Mouse (Mus musculus): ENCODE data around the gene Itpka.

Itpka gene

DNA sequence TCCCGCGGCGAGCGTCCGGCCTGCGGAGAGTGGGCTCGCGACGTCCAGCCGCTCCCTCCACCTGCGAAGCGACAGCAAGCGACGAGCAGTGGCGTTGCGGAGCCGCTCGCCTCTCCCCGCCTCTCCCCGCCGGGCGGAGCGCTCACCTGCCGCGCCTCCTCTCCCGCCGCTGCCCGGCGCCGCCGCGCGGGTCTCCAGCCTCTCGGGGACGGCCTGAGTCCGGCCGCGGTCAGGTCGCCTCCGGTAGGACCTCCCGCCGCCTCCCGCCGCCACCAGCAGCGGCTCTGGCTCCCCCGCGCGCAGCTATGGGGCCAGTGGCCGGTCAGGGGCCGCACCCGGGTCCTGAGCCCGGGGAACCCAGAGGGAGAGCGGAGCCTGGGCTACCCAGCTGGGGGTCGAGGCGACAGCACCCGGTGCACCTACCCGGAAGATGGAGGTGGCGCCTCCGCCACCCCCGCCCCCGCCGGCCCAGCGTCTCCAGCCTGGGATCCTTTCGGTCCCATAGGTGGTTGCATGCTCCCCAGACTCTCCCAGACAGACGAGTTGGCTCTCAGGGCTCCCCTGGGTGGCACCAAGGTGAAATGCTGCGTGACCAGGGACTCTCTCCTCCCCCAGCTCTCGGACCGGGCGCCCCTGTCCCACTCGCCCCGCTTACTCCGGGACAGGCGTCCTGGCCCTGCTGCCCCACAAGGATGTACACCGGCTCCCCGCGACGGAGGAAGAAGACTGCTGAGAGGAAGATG is 16.1 kb downstream of the Itpka start:
- DNase-seq: no peak

DNA sequence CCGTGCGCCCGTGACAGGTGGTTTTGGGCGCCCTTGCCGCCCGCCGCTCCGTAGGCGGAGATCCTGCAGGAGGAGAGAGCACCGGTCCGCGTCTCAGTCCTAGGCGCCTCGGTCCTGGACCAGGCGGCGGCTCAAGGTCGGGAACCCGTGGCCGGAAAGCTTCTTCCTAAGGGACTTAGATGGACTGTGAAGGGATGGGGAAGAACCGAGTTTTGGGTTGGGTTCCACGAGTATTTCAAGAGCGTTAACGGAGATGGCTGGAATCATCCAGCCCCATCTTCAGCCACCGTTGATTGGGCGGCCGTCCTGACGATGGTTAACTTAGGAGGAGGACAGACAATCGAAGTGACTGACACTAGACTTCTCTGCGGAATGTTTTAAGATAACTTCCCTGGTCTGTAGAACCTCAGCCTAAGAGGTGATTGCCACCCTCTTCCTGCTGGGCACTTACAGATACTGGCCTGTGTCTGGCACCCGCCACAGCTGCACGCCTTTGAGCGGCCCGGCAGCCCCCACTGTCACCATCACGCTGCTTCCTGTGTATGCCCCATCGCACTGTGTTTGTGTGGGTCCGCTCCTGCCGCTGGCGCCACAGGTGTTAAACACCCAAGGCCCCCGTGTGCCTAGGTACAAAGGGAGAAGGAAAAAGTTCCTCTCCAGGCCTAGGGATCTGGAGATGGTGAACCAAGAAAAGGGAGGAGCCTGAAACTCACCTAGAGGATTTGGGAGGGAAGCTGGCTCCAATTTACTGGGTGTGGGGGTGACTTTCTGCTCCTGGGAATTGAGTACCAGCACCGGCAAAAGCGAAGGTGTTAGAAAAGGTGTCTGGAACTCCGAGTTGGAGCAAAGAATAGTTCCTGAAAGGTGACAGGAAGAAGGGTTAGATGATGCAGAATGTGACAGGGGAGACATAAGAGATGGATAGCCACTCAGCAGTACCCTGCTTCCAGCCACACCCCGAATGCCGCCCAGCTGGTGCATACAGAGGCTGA is 17.0 kb downstream of the Itpka start:
- no peak for DNase-seq

DNA sequence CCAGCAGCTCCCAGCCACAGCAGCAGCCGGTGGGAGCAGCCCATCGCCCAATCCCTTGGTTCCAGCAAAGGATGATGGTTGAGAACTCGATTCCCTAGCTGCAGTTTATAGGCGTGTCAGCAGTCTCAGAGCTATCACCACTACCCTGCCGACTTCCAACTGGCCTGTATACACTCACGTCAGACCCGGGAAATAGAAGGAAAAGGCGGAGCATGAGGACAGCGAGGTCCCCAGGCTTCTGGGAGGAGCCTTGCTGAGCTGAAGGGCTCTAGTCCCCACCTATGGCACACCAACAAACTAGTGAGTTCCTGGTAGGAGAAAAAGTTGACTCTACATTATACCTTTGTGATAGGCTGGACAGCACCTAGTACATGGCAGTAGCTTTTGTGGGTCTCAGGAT is 18.1 kb downstream of the Itpka start, which contains the start of gene Ltk:
TSS of gene Ltk (minus strand) at position 181 of the 400 bp plus-strand sequence.
- DNase-seq: no peak

DNA sequence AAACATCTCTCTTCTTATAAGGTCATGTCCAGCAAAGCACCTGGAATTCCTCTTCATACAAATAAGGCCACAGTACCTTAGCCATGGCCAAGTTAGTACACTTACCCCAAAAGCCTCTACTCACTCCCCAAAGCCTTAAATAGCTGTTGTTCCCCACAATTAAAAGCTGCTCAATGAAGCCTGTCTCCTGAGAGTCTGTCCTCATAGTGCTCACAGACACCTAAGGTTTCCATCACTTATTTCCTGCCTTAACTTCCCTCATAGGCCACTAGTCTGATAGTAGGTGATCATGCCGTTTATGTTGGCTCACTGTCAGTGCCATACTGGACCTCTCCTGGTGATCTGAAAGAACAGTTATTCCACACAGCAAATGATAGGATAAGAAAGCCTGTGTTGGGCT is 20.1 kb downstream of the Itpka start:
- DNase-seq: no peak

DNA sequence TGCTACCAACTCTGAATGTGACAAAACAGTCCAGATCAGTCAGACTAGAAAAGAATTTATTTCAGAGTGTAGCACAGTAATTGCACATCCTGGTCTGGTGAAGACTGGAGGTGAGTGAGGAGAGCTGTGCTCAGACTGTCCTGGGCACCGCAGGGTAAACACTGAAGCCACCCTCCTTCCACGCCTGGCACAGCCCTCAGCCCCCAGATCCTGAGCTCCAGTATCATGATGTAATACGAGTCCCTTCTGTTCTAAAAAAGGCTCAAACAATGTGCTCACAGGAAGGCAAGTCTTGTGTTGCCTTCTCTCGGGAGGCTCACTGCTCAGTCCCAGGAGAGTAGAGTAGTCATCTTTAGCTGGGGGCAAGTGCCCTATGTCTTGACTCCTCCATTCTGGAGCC is 21.8 kb downstream of the Itpka start:
- DNase-seq: no peak

DNA sequence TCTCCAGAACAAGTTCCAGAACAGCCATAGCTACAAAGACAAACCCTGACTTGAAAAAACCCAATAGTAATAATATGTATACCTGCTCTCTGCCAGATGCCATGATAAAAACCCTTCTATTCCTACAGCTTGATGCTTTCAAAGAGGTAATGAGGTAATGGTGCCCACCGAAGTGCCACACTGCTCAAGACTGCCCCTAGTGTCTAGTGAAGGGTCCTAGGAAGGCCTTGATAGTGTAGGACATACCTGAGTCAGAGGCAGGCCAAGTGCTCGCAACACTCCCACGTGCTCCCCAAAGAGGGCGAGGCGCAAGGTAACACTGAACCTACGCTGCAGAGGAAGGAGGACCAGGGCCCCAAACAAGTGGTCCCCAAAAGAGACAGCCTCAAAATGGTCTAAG is 25.1 kb downstream of the Itpka start:
- no peak for DNase-seq

DNA sequence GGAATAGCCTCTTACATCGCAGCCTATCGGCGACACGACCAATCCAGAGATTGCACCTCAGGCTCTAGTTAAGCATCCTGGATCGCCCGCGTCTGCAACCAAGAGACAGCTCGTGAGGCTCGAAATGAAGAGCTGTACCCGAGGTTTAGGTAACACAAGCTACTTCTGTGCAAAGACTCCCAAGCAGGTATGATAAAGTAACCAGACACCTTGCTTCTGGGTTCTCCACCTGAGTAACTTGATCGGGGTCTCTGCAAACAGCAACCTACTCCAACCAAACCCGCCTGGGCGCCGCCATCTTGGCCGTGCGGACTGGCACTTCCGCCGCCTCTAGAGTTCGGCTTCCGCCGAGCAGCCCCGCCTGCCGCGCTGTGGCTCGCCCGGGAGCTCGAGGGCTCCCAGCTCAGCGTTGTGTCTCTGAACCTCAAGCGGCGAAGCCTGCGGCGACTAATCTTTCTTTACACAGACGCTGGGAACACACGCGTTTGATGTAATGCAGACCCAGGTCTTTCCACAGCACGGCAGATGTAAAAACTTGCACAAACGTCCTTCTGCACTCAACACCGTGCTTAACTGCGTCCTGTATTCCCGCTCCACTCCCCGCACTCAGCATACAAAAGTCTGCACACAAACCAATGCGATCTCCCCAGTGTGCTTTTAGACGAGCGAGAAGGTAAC is 45.2 kb downstream of the Itpka start, which contains the start of gene Rpap1:
TSS of gene Rpap1 (minus strand) at position 332 of the 678 bp plus-strand sequence.
- peak; percentile 69 for DNase-seq

DNA sequence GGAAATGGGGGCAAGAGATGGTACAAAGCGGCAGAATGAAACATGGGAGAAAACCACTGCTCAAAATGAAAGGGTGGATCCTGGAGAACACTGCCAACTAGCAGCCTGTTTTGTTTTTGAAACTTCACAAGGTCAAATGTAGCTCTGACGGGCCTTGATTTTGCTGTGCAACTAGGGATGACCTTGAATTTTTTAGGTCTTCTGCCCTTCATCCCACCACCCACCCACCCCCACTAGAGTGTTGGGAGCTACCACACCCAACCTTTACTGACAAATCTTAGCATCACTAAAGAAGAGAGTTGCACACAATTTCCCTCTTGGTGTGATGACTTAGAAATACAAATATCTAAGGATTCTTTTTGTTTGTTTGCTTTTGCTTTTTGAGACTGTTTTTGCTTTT is 47.9 kb downstream of the Itpka start:
- DNase-seq: no peak

DNA sequence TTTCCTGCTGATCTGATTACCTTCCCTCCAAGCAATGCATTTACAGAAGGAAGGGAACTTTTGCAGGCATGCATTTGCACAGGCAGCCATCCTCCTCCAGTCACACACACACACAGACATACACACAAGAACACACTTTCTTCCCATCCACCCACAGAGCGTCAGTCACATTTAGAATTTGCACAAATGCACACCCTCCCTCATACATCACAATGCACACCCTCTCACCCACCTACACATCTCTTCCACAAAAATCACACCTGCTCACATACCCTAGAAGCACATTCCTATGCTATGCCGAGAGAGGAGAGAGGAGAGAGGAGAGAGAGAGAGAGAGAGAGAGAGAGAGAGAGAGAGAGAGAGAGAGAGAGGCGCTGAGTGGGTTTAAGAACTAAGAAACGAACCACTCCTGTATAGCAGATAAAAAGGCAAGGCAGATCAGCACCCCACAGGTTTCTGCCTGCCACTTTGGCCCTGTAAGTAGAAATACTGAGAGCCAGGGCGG is 55.2 kb downstream of the Itpka start, which contains the start of gene Tyro3:
TSS of gene Tyro3 (plus strand) at position 455 of the 505 bp plus-strand sequence.
- no peak for DNase-seq

DNA sequence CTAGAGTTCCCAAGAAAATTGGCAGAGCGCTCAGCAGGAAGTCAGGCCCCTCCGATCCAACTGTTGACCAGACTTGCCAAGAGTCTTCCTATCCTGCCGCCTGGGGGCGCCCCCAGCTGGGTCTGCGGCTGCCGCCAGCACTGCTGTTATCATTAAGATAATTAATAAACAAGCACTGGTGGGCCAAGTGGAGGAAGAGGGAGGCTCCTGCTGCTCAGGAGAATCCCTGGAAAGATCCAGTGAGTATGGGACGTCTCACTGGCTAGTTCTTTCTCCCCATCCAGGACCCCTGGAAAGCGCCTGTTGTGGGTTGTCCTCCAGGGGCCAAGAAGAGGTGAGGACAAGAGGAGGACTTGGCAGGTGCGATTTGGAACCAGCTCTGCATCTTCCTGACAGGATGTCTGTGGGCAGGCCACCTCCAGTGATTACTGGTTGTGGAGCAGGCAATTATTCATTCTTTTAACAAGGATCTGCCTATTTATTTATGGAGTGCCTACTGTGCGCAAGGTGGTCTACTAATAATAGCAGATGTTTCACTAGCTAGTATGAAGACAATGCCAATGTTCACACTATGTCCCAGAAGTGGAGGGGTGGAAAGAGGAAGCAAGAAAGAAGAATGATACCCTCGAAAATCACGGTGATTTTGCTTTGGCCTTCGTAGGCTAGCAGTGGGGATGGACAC is 56.2 kb downstream of the Itpka start:
- no peak for DNase-seq

DNA sequence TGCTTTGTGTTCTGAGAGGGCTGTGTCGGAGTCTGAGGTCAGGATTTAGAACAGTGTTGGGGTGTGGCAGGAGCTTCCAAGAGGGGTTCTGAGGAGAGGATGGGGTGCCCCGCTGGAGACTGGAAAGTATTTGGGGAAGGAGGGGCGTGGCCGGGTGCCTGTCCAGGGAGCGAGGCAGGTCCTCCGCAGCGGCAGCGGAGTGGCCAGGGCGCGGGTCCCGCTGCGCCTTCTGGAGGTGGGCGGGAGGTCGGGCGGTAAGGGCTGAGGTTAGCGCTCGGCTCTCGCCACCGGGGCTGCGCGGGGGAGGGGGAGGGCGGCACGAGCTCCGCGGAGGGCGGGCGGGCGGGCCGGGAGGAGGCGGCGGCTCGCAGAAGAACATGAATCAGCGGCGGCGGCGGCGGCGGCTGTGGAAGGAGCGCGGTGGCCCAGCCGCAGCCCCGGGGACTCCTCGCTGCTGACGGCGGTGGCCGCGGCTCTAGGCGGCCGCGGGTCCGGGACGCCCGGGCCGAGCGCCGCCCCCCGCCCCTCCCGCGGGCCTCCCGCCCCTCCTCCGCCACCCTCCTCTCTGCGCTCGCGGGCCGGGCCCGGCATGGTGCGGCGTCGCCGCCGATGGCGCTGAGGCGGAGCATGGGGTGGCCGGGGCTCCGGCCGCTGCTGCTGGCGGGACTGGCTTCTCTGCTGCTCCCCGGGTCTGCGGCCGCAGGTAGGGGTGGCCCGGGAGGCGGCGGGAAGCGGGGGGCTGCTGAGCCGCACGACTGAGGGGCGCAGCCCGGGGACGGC is 57.2 kb downstream of the Itpka start:
- no peak for DNase-seq

DNA sequence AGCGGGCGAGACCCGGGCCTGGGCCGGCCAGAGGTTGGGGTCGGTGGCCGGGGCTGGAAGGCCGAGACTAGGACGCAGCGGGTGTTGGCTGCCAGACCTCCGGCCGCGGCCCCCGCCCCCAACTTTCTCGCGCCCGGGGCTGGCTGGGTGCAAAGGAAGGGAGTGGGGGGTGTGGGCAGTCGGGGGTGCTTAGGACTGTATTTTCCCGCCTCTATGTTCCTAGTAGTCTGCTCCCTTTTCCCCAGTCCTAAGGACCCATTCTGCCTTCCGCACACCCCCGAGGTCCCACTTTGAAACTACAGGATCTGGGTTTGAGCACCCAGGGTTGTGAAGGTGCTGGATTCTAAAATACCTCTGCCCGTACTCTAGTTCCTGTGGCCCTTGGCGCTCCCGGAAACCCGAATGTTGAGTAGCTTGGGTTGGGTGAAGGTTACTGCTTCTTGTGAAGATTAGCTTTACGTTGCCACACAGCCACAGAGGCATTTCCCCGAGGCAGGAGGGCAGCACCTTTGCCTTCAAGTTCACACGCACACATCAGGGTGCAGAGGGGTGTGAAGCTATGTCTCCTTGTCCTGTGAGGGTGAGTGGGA is 57.9 kb downstream of the Itpka start:
- DNase-seq: no peak

Measured in layer of hippocampus, adult 9-11 months (tissue).